Mouse (Mus musculus): Measurements from ENCODE around the gene Foxk1. TPM values are rescaled to one million over a fixed set of nuclear protein-coding genes. Genes with fewer than 3 reads are reported as not detected.
A peak's percentile ranks its signal among the peaks of the same experiment; 100 is the strongest.

Gene Foxk1
- polyA plus RNA-seq (2016; fragmentation: Nextera tagmentation; extraction: Ambion mirVana): 5.8 and 7.2 TPM in 2 replicates

- Histone ChIP-seq H3K4me3 (peak within 1 kb of the TSS; percentile 98), H3K4me2 (peak within 1 kb of the TSS; percentile 93), H3K27ac (ENCODE audit: poor library complexity, severe bottlenecking) (peak within 1 kb of the TSS; percentile 90), H3K9me3 (replicated peaks) (no peaks in the 10 kb centered on the region), H3K27me3 (replicated peaks) (no peaks in the 10 kb centered on the region), H3K4me1 (replicated peaks) (peaks cover 43% of the 10 kb centered on the region), H3K36me3 (peaks cover 3% of the 10 kb centered on the region; the same call in 1 of the 2 replicates), H3K9ac (peak within 1 kb of the TSS; percentile 99)
- WGBS: 4% methylated on average over 60 of the region's 60 CpGs
- ATAC-seq (ENCODE audit: insufficient number of reproducible peaks, low FRiP score): peak; percentile 91
Measured at GRCm38 (mm10) chr5:142400981-142401640, at the start of gene Foxk1. TSS of gene Foxk1 (plus strand) at chr5:142401497.

DNA sequence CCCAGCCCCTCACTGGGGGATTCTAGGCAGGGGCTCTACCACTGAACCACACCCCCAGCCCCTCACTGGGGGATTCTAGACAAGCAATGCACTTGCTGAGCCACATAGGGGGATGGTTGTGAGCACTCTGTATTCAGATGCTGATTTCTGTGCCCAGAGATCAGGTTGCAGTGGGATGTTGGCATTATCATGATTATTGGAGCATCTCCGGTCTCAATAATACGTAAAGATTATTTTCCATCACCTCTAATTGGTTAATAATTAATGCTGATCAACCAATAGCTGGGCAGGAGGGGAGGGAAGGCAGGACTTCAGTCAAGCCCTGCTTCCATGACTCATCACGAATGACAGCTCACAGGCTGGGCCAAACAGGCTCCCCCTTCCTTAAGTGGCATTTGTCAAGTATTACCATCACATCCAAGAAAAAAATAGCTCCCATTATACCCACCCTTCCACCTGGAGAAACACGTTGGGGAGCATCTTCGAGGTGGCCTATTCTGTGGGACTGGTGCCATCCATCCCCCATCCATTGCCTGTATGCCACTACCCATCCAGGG is 48.9 kb upstream of the Foxk1 start:
- ATAC-seq (ENCODE audit: insufficient number of reproducible peaks, low FRiP score): no peak
- H3K36me3 ChIP-seq: no peaks in the 10 kb centered on the region
- no peak overlapping the region for H3K27ac ChIP-seq (ENCODE audit: poor library complexity, severe bottlenecking)
- H3K4me3 ChIP-seq: no peak overlapping the region
- WGBS: 81% methylated on average over 5 of the region's 5 CpGs
- H3K27me3 ChIP-seq (replicated peaks): no peaks in the 10 kb centered on the region
- H3K9ac ChIP-seq: no peak overlapping the region
- H3K9me3 ChIP-seq (replicated peaks): peaks cover 9% of the 10 kb centered on the region
- no peaks in the 10 kb centered on the region for H3K4me1 ChIP-seq (replicated peaks)
- no peak overlapping the region for H3K4me2 ChIP-seq

DNA sequence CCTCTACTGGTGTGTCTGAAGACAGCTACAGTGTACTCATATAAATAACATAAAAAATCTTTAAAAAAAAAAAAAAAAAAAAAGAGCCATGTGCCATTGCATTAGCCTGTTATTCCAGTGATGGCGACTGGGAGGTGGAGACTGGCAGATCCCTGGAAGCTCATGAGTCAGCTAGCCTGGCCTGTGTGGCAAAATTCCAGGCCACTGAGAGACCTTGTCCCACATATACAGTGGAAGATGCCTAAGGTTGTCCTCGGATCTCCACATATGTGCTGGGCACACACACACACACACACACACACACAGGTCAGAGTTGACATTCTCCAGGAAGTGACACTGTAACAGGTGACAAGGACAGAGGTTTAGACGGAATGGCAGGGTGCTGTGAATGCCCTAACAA is 46.2 kb upstream of the Foxk1 start:
- ATAC-seq (ENCODE audit: insufficient number of reproducible peaks, low FRiP score): no peak
- no peak overlapping the region for H3K4me2 ChIP-seq
- no peaks in the 10 kb centered on the region for H3K36me3 ChIP-seq
- 76% methylated on average over 3 of the region's 3 CpGs for WGBS
- H3K4me1 ChIP-seq (replicated peaks): no peaks in the 10 kb centered on the region
- H3K27me3 ChIP-seq (replicated peaks): no peaks in the 10 kb centered on the region
- H3K9ac ChIP-seq: no peak overlapping the region
- no peak overlapping the region for H3K4me3 ChIP-seq
- no peak overlapping the region for H3K27ac ChIP-seq (ENCODE audit: poor library complexity, severe bottlenecking)
- peaks cover under 1% of the 10 kb centered on the region for H3K9me3 ChIP-seq (replicated peaks)

DNA sequence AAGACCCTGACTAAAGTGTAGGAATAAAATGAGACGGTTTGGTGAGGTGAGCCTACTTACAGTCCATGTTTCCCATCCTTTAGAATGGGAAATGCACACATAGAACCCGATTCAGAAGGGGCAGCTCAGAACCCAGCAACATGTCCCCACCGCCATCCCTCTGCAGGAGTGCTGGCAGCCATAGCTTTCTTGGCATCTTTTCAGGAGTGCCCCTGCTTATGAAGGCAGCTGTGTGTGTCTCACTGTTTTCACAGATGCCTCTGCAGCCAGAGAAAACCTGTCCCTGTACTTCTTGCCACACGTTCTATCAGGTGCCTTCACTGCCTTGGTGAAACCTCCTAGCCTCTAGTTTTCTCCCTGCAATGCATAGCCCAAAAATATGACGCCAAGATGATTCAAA is 40.1 kb upstream of the Foxk1 start:
- Histone ChIP-seq H3K9me3 (replicated peaks) (no peaks in the 10 kb centered on the region), H3K27ac (ENCODE audit: poor library complexity, severe bottlenecking) (no peak overlapping the region), H3K27me3 (replicated peaks) (peaks cover 8% of the 10 kb centered on the region; the same call in 1 of the 2 replicates), H3K4me1 (replicated peaks) (no peaks in the 10 kb centered on the region), H3K4me3 (no peak overlapping the region), H3K36me3 (no peaks in the 10 kb centered on the region), H3K9ac (no peak overlapping the region), H3K4me2 (no peak overlapping the region)
- ATAC-seq (ENCODE audit: insufficient number of reproducible peaks, low FRiP score): no peak
- 57% methylated on average over 5 of the region's 5 CpGs for WGBS

- H3K27me3 ChIP-seq (replicated peaks): peaks cover 8% of the 10 kb centered on the region; the same call in 1 of the 2 replicates
- no peak overlapping the region for H3K4me3 ChIP-seq
- H3K4me1 ChIP-seq (replicated peaks): peaks cover 7% of the 10 kb centered on the region
- no peak overlapping the region for H3K4me2 ChIP-seq
- no peak for ATAC-seq (ENCODE audit: insufficient number of reproducible peaks, low FRiP score)
- WGBS: 71% methylated on average over 3 of the region's 3 CpGs
- H3K27ac ChIP-seq (ENCODE audit: poor library complexity, severe bottlenecking): no peak overlapping the region
- H3K36me3 ChIP-seq: no peaks in the 10 kb centered on the region
- no peaks in the 10 kb centered on the region for H3K9me3 ChIP-seq (replicated peaks)
- no peak overlapping the region for H3K9ac ChIP-seq
Measured at GRCm38 (mm10) chr5:142362894-142363293, 38.4 kb upstream of the Foxk1 start.

DNA sequence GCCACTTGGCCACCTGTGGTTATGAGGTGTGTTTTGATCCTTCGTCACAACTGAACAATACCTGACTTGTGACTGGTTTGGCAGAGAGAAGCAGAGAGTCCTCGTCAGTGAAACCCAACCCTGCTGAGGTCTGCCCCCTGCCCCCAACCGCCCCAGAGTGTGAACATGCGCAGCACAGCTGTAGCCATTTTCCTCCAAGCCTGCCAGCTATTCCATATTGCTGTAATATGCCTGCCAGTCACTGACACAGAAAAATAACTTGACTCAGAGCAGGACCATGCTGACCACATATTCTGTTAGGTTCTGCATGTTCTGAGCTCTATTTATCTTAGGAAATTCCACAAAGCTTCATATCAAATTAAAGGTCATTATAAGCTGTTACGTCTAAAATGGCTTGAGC is 37.2 kb upstream of the Foxk1 start:
- H3K9me3 ChIP-seq (replicated peaks): no peaks in the 10 kb centered on the region
- H3K27ac ChIP-seq (ENCODE audit: poor library complexity, severe bottlenecking): no peak overlapping the region
- 59% methylated on average over 5 of the region's 5 CpGs for WGBS

GRCm38 (mm10) chr5:142367085-142368081 is 33.9 kb upstream of the Foxk1 start:
- H3K36me3 ChIP-seq: no peaks in the 10 kb centered on the region
- H3K27ac ChIP-seq (ENCODE audit: poor library complexity, severe bottlenecking): 0 out of 2 replicates have a peak overlapping the region, but pooled peaks have one; percentile 11
- peak overlapping the region; percentile 80 for H3K9ac ChIP-seq
- peak overlapping the region; percentile 79 for H3K4me3 ChIP-seq
- H3K4me1 ChIP-seq (replicated peaks): peaks cover 21% of the 10 kb centered on the region
- peak; percentile 95 for ATAC-seq (ENCODE audit: insufficient number of reproducible peaks, low FRiP score)
- H3K27me3 ChIP-seq (replicated peaks): no peaks in the 10 kb centered on the region
- WGBS: 1% methylated on average over 83 of the region's 83 CpGs
- H3K9me3 ChIP-seq (replicated peaks): no peaks in the 10 kb centered on the region
- peak overlapping the region; percentile 82 for H3K4me2 ChIP-seq

More for the DNA sequence above, 37.2 kb upstream of the Foxk1 start:
- Histone ChIP-seq H3K9ac (no peak overlapping the region), H3K4me1 (replicated peaks) (peaks cover 12% of the 10 kb centered on the region), H3K4me3 (no peak overlapping the region), H3K36me3 (no peaks in the 10 kb centered on the region), H3K27me3 (replicated peaks) (peaks cover 8% of the 10 kb centered on the region; the same call in 1 of the 2 replicates), H3K4me2 (no peak overlapping the region)
- no peak for ATAC-seq (ENCODE audit: insufficient number of reproducible peaks, low FRiP score)

- H3K36me3 ChIP-seq: no peaks in the 10 kb centered on the region
- peak overlapping the region; percentile 79 for H3K4me3 ChIP-seq
- 49% methylated on average over 5 of the region's 5 CpGs for WGBS
Measured at GRCm38 (mm10) chr5:142368122-142368521, 33.2 kb upstream of the Foxk1 start.

DNA sequence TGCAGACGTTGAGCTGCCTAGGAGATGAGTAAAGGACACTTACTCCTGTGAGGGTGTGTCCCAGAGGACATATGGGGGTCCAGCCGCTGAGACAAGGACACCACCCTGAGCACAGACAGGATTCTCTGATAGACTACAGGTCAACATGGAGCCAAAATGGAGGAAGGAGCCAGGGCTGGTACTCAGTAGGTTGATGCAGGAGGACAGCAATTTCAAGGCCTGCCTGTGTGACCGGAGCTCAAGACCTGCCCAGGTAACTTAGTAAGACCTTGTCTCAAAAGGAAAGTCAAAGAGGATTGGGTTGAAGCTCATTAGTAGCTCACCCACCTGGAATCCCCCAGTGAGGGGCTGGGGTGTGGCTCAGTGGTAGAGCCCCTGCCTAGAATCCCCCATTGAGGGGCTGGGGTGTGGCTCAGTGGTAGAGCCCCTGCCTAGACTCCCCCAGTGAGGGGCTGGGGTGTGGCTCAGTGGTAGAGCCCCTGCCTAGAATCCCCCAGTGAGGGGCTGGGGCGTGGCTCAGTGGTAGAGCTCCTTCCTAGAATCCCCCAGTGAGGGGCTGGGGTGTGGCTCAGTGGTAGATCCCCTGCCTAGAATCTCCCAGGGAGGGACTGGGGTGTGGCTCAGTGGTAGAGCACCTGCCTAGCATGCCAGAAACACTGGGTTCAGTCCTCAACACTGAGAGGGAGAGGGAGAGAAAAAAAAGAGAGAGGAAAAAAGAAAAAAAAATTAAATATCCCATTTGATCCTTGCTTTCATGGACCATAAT is 30.7 kb upstream of the Foxk1 start:
- 95% methylated on average over 4 of the region's 4 CpGs for WGBS
- Histone ChIP-seq H3K4me2 (no peak overlapping the region), H3K27ac (ENCODE audit: poor library complexity, severe bottlenecking) (no peak overlapping the region), H3K4me1 (replicated peaks) (peaks cover 21% of the 10 kb centered on the region), H3K27me3 (replicated peaks) (no peaks in the 10 kb centered on the region), H3K9me3 (replicated peaks) (0 out of 2 replicates have a peak, but pooled peaks cover 7% of the 10 kb centered on the region), H3K36me3 (no peaks in the 10 kb centered on the region), H3K9ac (no peak overlapping the region), H3K4me3 (no peak overlapping the region)
- no peak for ATAC-seq (ENCODE audit: insufficient number of reproducible peaks, low FRiP score)

More at GRCm38 (mm10) chr5:142368122-142368521, 33.2 kb upstream of the Foxk1 start:
- Histone ChIP-seq H3K4me1 (replicated peaks) (peaks cover 21% of the 10 kb centered on the region), H3K27ac (ENCODE audit: poor library complexity, severe bottlenecking) (no peak overlapping the region), H3K9ac (peak overlapping the region; percentile 80), H3K27me3 (replicated peaks) (no peaks in the 10 kb centered on the region), H3K4me2 (peak overlapping the region; percentile 82), H3K9me3 (replicated peaks) (no peaks in the 10 kb centered on the region)
- no peak for ATAC-seq (ENCODE audit: insufficient number of reproducible peaks, low FRiP score)
